Mouse (Mus musculus): ENCODE results near the gene Olfr1392.

- no peak for TF ChIP-seq CTCF (IDR thresholded peaks at IDR 0.05; ENCODE audit: low read depth)
- no peak for TF ChIP-seq EP300 (IDR thresholded peaks at IDR 0.05; ENCODE audit: low read depth)
Measured at GRCm38 (mm10) chr11:49259829-49260228, 25.3 kb upstream of the Olfr1392 start.

Measured in liver, embryonic 14.5 days (tissue).